ENCODE assay signal across 11 mouse cellular contexts in the genomic region with DNA sequence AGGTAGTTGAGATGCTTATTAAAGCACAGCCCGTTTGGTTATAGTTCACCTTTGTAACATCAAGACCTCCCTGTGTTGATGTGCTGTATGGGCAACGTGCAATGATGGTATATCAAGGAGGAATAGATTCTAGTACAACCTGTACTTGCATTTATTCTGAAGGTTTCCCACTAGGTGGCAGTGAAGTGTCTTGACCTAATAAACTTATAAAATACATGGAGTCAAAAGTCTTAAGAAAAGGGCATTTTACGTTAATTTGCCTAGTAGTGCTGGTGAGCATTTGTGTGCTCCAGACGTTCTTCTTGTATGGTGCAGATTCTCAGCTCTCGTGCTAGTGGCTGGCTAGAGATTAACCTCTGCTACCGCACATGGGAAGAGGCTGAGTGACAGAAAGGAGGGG.
DNase-seq lines count a peak whose midpoint lies in the region; ATAC-seq and TF ChIP-seq lines count a peak whose summit lies in the region.
"Had no signal": no experiment of that assay in that cellular context is flagged by ENCODE, and none has a peak within 500 bp of the region (broad histone marks: within the 10 kb centered on the region; RNA-seq: fewer than 3 reads in every experiment).

No protein-coding gene starts in this region.

- peak; percentile 14 for DNase-seq in retina, embryonic 14.5 days (ENCODE audit: low spot score)
- no peak for DNase-seq in retina, postnatal 1 day
- peak; percentile 64 for DNase-seq in adipocyte (ENCODE audit: low spot score)
- peak; percentile 36 for DNase-seq in naive thymus-derived CD4-positive, alpha-beta T cell, adult 2 months (ENCODE audit: low read depth)
- DNase-seq in heart, postnatal 25 days (ENCODE audit: low spot score) = no peak
- DNase-seq in kidney, postnatal 14 days = no peak
- DNase-seq: kidney, postnatal 25 days had no signal

- intact Hi-C loops in heart, postnatal 25 days (cut with DNase I) = loop anchor here (5.0 to 10.0 kb wide), 2 partner anchors 51 to 166 kb away; no protein-coding TSS in a partner anchor

- no peaks in the 10 kb centered on the region for H3K9me3 ChIP-seq in intestine, postnatal 0 days (ENCODE audit: control insufficient read depth)
- H3K9me3 ChIP-seq in intestine, embryonic 15.5 days = no peaks in the 10 kb centered on the region
- H3K9me3 ChIP-seq: heart, embryonic 15.5 days; neural tube, embryonic 15.5 days had no signal

- H3K4me2 ChIP-seq in intestine, postnatal 0 days (replicated peaks; ENCODE audit: low read depth) = no peak overlapping the region
- H3K4me2 ChIP-seq in intestine, embryonic 15.5 days (replicated peaks) = no peak overlapping the region
- H3K4me2 ChIP-seq: heart, embryonic 15.5 days; neural tube, embryonic 15.5 days had no signal

- ATAC-seq in intestine, postnatal 0 days = no peak
- ATAC-seq in intestine, embryonic 15.5 days = no peak

- no peak overlapping the region for H3K4me3 ChIP-seq in intestine, postnatal 0 days (ENCODE audit: low read depth, low read length)
- no peak overlapping the region for H3K4me3 ChIP-seq in intestine, embryonic 15.5 days (replicated peaks)
- H3K4me3 ChIP-seq: heart, embryonic 15.5 days; neural tube, embryonic 15.5 days had no signal

- H3K27me3 ChIP-seq in intestine, postnatal 0 days (replicated peaks; ENCODE audit: control insufficient read depth, insufficient read depth, low read length) = no peaks in the 10 kb centered on the region
- H3K27me3 ChIP-seq in intestine, embryonic 15.5 days (replicated peaks) = no peaks in the 10 kb centered on the region
- H3K27me3 ChIP-seq: heart, embryonic 15.5 days; neural tube, embryonic 15.5 days had no signal

- no peaks in the 10 kb centered on the region for H3K4me1 ChIP-seq in intestine, postnatal 0 days (replicated peaks; ENCODE audit: control insufficient read depth, insufficient read depth, low read length)
- no peaks in the 10 kb centered on the region for H3K4me1 ChIP-seq in intestine, embryonic 15.5 days (replicated peaks)

- H3K9ac ChIP-seq in intestine, postnatal 0 days (ENCODE audit: low read depth, low read length) = no peak overlapping the region
- H3K9ac ChIP-seq in intestine, embryonic 15.5 days = no peak overlapping the region
- H3K9ac ChIP-seq: heart, embryonic 15.5 days; neural tube, embryonic 15.5 days had no signal

- TF ChIP-seq CTCF in intestine, postnatal 0 days (IDR thresholded peaks at IDR 0.05; ENCODE audit: low read depth) = peak; percentile 57

- 62% methylated on average over 6 of the region's 6 CpGs for WGBS in intestine, postnatal 0 days
- 72% methylated on average over 6 of the region's 6 CpGs for WGBS in intestine, embryonic 15.5 days

- no peaks in the 10 kb centered on the region for H3K36me3 ChIP-seq in intestine, postnatal 0 days (ENCODE audit: control insufficient read depth, insufficient read depth)
- no peaks in the 10 kb centered on the region for H3K36me3 ChIP-seq in intestine, embryonic 15.5 days
- H3K36me3 ChIP-seq: neural tube, embryonic 15.5 days had no signal

- no peak overlapping the region for H3K27ac ChIP-seq in intestine, postnatal 0 days (ENCODE audit: low read depth, low read length)
- no peak overlapping the region for H3K27ac ChIP-seq in intestine, embryonic 15.5 days
- H3K27ac ChIP-seq: heart, embryonic 15.5 days; neural tube, embryonic 15.5 days had no signal

Comparison
In these comparisons a context has a peak if more than half of its experiments do, and no peak if none do; other contexts are left out.
1. DNase-seq: peak in retina, embryonic 14.5 days (single experiment), adipocyte (single experiment) and naive thymus-derived CD4-positive, alpha-beta T cell, adult 2 months (single experiment); none in retina, postnatal 1 day (single experiment), heart, postnatal 25 days (single experiment) and kidney, postnatal 14 days (single experiment).